Mouse (Mus musculus): ENCODE measurements at regions not wholly inside any gene's neighbourhood (a gene's known extent, or its start where the extent isn't known, plus 50 kb on each side); places are given as distances from the start of the nearest gene placed in this dataset.

GRCm38 (mm10) chrX:67304907-67305603 is 388.3 kb downstream of the Gm1140 start:
- no peak for DNase-seq (ENCODE audit: inconsistent ontology term)

DNA sequence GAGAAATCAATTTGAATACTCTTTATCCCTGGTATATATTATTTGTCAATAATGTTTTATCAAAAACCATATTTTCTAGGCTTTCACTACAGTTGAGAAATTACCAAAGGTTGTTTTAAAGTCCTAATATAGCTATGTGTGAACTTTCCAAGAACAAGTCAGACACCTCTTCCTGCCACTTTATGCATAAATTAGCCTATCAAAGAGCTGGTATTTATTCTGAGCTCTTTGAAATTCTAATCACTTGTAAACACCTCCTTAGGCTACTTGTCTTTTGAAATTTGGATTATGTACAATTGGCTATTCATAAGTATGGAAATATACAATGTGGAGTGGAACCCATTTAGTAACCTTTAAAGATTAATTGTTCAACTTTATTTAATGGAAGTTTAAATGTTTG is 409.5 kb downstream of the Gm1140 start:
- DNase-seq (ENCODE audit: inconsistent ontology term) = no peak

- no peak for DNase-seq (ENCODE audit: inconsistent ontology term)
These were observed 409.9 kb downstream of the Gm1140 start for GRCm38 (mm10) chrX:67283460-67283859.

GRCm38 (mm10) chrX:67282951-67283350 is 410.4 kb downstream of the Gm1140 start:
- DNase-seq (ENCODE audit: inconsistent ontology term) = no peak

GRCm38 (mm10) chrX:67238578-67239328 is 454.6 kb downstream of the Gm1140 start:
- no peak for DNase-seq (ENCODE audit: inconsistent ontology term)

DNA sequence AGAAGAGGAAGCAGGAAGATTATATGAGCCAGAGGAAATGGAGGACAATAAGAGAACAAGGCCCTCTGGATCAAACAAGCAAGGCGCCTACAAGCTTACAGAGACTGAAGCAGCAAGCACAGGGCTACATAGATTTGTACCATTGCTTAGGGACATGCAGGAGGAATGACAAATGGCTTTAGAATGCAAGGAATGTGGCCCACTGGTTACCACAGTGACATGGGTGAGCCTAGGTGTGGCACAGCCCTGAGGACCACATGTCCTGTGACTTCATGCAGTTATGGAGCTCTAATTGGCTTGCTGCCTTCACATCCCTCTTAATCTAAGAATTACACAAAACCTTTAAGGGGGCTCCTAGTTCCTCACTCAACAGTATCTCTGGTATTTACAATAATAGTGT is 483.1 kb downstream of the Gm1140 start:
- DNase-seq (ENCODE audit: inconsistent ontology term) = peak; percentile 36
